Mouse (Mus musculus) spleen, adult 2 months (tissue): ENCODE data around the gene Trim2.

ENCODE experiments used
- CTCF ChIP-seq: fragments of 200-500 bp; IDR thresholded peaks from 2 replicates; pipeline ENCODE4 v1.5.1; 2011; ENCODE audit warnings: mild to moderate bottlenecking, inconsistent platforms; ENCODE audit not compliant: insufficient read depth, insufficient read length, insufficient replicate concordance; ENCODE audit errors: extremely low read depth
- POLR2A ChIP-seq: fragments of 200-500 bp; IDR thresholded peaks from 2 replicates; pipeline ENCODE4 v1.6.1; 2011; ENCODE audit warnings: low read depth, low read length, inconsistent platforms

GRCm38 (mm10) chr3:84123461-84123860 is 183.2 kb downstream of the Trim2 start:
- TF ChIP-seq CTCF (peak; percentile 54; the same call in 1 of the 2 replicates), POLR2A (no peak)
